Mouse (Mus musculus) ovary, postnatal 36 days (tissue): ENCODE measurements around the gene Cyp2b23.
"Not testable (repeated sequence)": the region's sequence is repeated elsewhere in the genome, so short reads cannot be mapped to it uniquely, and the experiment has no call there.

Experiments
- DNase-seq: peaks from one replicate; pipeline ENCODE4 v3.0.0; 2022; ENCODE audit warnings: low spot score, mixed read lengths

The Cyp2b23 gene

GRCm38 (mm10) chr7:26686337-26686736, at the start of gene Cyp2b23:
Gene Cyp2b23 (minus strand): TSS chr7:26686437.
- DNase-seq, result no peak

GRCm38 (mm10) chr7:26711061-26711460, 24.8 kb upstream of the Cyp2b23 start:
- DNase-seq, result no peak

- no peak for DNase-seq
Observed at GRCm38 (mm10) chr7:26707061-26707460, 20.8 kb upstream of the Cyp2b23 start.

GRCm38 (mm10) chr7:26706191-26706590, 20.0 kb upstream of the Cyp2b23 start:
- DNase-seq, result not testable (repeated sequence)

- no peak for DNase-seq
Observed at GRCm38 (mm10) chr7:26700151-26700550, 13.9 kb upstream of the Cyp2b23 start.

- DNase-seq, result no peak
Observed at GRCm38 (mm10) chr7:26685713-26686112, 524 bp downstream of the Cyp2b23 start.

- DNase-seq, result not testable (repeated sequence)
Observed at GRCm38 (mm10) chr7:26667466-26667865, 18.8 kb downstream of the Cyp2b23 start.

GRCm38 (mm10) chr7:26666011-26666410, 20.2 kb downstream of the Cyp2b23 start:
- DNase-seq, result no peak

- not testable (repeated sequence) for DNase-seq
Observed at GRCm38 (mm10) chr7:26618364-26618763, 67.9 kb downstream of the Cyp2b23 start, which contains the start of gene Vmn1r185. Gene Vmn1r185 (minus strand): TSS chr7:26618464.
